Mouse (Mus musculus) heart, embryonic 15.5 days (tissue): ENCODE measurements at regions not wholly inside any gene's neighbourhood (a gene's known extent, or its start where the extent isn't known, plus 50 kb on each side); places are given as distances from the start of the nearest gene placed in this dataset.

Experiments used
- ATAC-seq: fragments of 200-750 bp; cut with Nextera tagmentation; replicated peaks from 2 replicates; pipeline ENCODE4 v1.8.0; 2017; ENCODE audit warnings: low read depth, moderate TSS enrichment; ENCODE audit not compliant: insufficient number of reproducible peaks, insufficient read depth, low FRiP score
- H3K27ac ChIP-seq: fragments of 300-500 bp; sonication (generic); 2 replicates; pipeline ENCODE4 v1.5.1; 2015; ENCODE audit warnings: mild to moderate bottlenecking, inconsistent platforms
- H3K27me3 ChIP-seq: fragments of 300-500 bp; sonication (generic); 2 replicates; pipeline ENCODE4 v1.6.1; 2015; ENCODE audit warnings: inconsistent platforms
- H3K36me3 ChIP-seq: fragments of 300-500 bp; sonication (generic); 2 replicates; pipeline ENCODE4 v1.6.1; 2015; ENCODE audit warnings: mild to moderate bottlenecking, inconsistent platforms
- H3K4me1 ChIP-seq: fragments of 300-500 bp; sonication (generic); replicated peaks from 2 replicates; pipeline ENCODE4 v1.6.1; 2015; ENCODE audit warnings: inconsistent platforms
- H3K4me2 ChIP-seq: fragments of 300-500 bp; sonication (generic); 2 replicates; pipeline ENCODE4 v1.6.1; 2015; ENCODE audit warnings: inconsistent platforms, mild to moderate bottlenecking, moderate library complexity
- H3K4me3 ChIP-seq: fragments of 300-500 bp; sonication (generic); 2 replicates; pipeline ENCODE4 v1.5.1; 2015; ENCODE audit warnings: mild to moderate bottlenecking, inconsistent platforms
- H3K9ac ChIP-seq: fragments of 300-500 bp; sonication (generic); 2 replicates; pipeline ENCODE4 v1.6.1; 2015; ENCODE audit warnings: mild to moderate bottlenecking, inconsistent platforms
- H3K9me3 ChIP-seq: fragments of 300-500 bp; sonication (generic); replicated peaks from 2 replicates; pipeline ENCODE4 v1.6.1; 2016; ENCODE audit warnings: inconsistent platforms
- WGBS: fragments of 180-500 bp; shearing (Covaris S2); methylation state at CpG from one replicate; pipeline ENCODE4 v1.1.7; 2015; ENCODE audit warnings: mixed read lengths; 5-methylcytosine and 5-hydroxymethylcytosine counted together

GRCm38 (mm10) chr14:76724395-76724794 lies 167.7 kb upstream of the Serp2 start:
- H3K27ac ChIP-seq = no peak overlapping the region
- no peak overlapping the region for H3K4me3 ChIP-seq
- no peaks in the 10 kb centered on the region; the same call in 1 of the 2 replicates for H3K4me1 ChIP-seq
- H3K27me3 ChIP-seq = no peaks in the 10 kb centered on the region
- H3K9ac ChIP-seq = no peak overlapping the region
- 77% methylated on average over 8 of the region's 8 CpGs for WGBS
- H3K4me2 ChIP-seq = no peak overlapping the region
- no peak for ATAC-seq
- no peaks in the 10 kb centered on the region for H3K36me3 ChIP-seq
- no peaks in the 10 kb centered on the region for H3K9me3 ChIP-seq

GRCm38 (mm10) chr14:76723551-76723950 lies 166.9 kb upstream of the Serp2 start:
- no peak overlapping the region for H3K9ac ChIP-seq
- H3K4me3 ChIP-seq = no peak overlapping the region
- no peak overlapping the region for H3K27ac ChIP-seq
- H3K27me3 ChIP-seq = no peaks in the 10 kb centered on the region
- H3K36me3 ChIP-seq = no peaks in the 10 kb centered on the region
- no peak for ATAC-seq
- H3K4me1 ChIP-seq = no peaks in the 10 kb centered on the region; the same call in 1 of the 2 replicates
- H3K9me3 ChIP-seq = no peaks in the 10 kb centered on the region
- no peak overlapping the region for H3K4me2 ChIP-seq
- WGBS = 65% methylated on average over 4 of the region's 4 CpGs

GRCm38 (mm10) chr14:76722297-76722696 lies 165.6 kb upstream of the Serp2 start:
- no peaks in the 10 kb centered on the region for H3K36me3 ChIP-seq
- H3K4me1 ChIP-seq = no peaks in the 10 kb centered on the region; the same call in 1 of the 2 replicates
- H3K27ac ChIP-seq = no peak overlapping the region
- H3K9ac ChIP-seq = no peak overlapping the region
- H3K4me3 ChIP-seq = no peak overlapping the region
- H3K27me3 ChIP-seq = no peaks in the 10 kb centered on the region
- no peaks in the 10 kb centered on the region for H3K9me3 ChIP-seq
- no peak for ATAC-seq
- H3K4me2 ChIP-seq = no peak overlapping the region
- 90% methylated on average over 5 of the region's 5 CpGs for WGBS

DNA sequence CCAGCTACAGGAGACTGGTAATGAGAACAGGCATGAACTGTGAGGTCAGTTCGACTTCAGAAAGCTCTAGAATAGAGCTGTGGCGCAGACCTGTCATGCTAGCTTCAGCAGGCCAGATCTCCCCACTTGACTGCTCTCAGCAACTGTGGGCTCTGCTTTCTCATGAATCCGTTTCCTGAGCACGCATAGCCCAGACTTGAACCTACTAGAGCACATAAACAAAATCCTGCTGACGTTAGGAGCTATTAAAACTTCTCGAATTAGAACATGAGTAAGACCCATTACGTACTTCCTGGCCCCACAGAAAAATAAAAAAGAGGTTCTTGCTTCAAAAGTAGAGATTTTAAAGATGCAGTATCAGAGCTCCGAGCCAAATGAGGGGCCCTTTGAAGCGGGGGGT lies 165.1 kb upstream of the Serp2 start:
- Histone ChIP-seq H3K9me3 (no peaks in the 10 kb centered on the region), H3K9ac (no peak overlapping the region), H3K4me3 (no peak overlapping the region), H3K27ac (no peak overlapping the region), H3K36me3 (no peaks in the 10 kb centered on the region), H3K4me1 (no peaks in the 10 kb centered on the region; the same call in 1 of the 2 replicates), H3K4me2 (no peak overlapping the region), H3K27me3 (no peaks in the 10 kb centered on the region)
- no peak for ATAC-seq
- WGBS = 70% methylated on average over 9 of the region's 9 CpGs

- no peak overlapping the region for H3K9ac ChIP-seq
- H3K4me3 ChIP-seq = no peak overlapping the region
- 89% methylated on average over 3 of the region's 3 CpGs for WGBS
- ATAC-seq = no peak
- H3K4me2 ChIP-seq = no peak overlapping the region
- peaks cover 16% of the 10 kb centered on the region for H3K4me1 ChIP-seq
- H3K9me3 ChIP-seq = no peaks in the 10 kb centered on the region
- H3K36me3 ChIP-seq = no peaks in the 10 kb centered on the region
- H3K27ac ChIP-seq = no peak overlapping the region
- H3K27me3 ChIP-seq = no peaks in the 10 kb centered on the region
Measured at GRCm38 (mm10) chr14:76717081-76717480, 160.4 kb upstream of the Serp2 start.

GRCm38 (mm10) chr14:76714727-76715126 lies 158.0 kb upstream of the Serp2 start:
- ATAC-seq = peak; percentile 39; the same call in 1 of the 2 replicates
- no peaks in the 10 kb centered on the region for H3K27me3 ChIP-seq
- H3K27ac ChIP-seq = peak overlapping the region; percentile 39
- H3K4me2 ChIP-seq = no peak overlapping the region
- H3K36me3 ChIP-seq = no peaks in the 10 kb centered on the region
- H3K9me3 ChIP-seq = no peaks in the 10 kb centered on the region
- no peak overlapping the region for H3K4me3 ChIP-seq
- H3K4me1 ChIP-seq = peaks cover 16% of the 10 kb centered on the region
- H3K9ac ChIP-seq = no peak overlapping the region
- 36% methylated on average over 4 of the region's 4 CpGs for WGBS

GRCm38 (mm10) chr14:76713946-76714345 lies 157.3 kb upstream of the Serp2 start:
- H3K27ac ChIP-seq = 0 out of 2 replicates have a peak overlapping the region, but pooled peaks have one; percentile 39
- no peak; the same call in 1 of the 2 replicates for ATAC-seq
- no peaks in the 10 kb centered on the region for H3K27me3 ChIP-seq
- no peaks in the 10 kb centered on the region for H3K9me3 ChIP-seq
- no peak overlapping the region for H3K4me3 ChIP-seq
- WGBS = 28% methylated on average over 7 of the region's 7 CpGs
- H3K9ac ChIP-seq = no peak overlapping the region
- no peak overlapping the region for H3K4me2 ChIP-seq
- peaks cover 24% of the 10 kb centered on the region for H3K4me1 ChIP-seq
- no peaks in the 10 kb centered on the region for H3K36me3 ChIP-seq

GRCm38 (mm10) chr14:76708728-76709127 lies 152.0 kb upstream of the Serp2 start:
- Histone ChIP-seq H3K4me1 (peaks cover 12% of the 10 kb centered on the region), H3K4me3 (no peak overlapping the region), H3K9me3 (no peaks in the 10 kb centered on the region), H3K27ac (peak overlapping the region; percentile 32; the same call in 1 of the 2 replicates), H3K27me3 (no peaks in the 10 kb centered on the region), H3K4me2 (no peak overlapping the region), H3K9ac (no peak overlapping the region), H3K36me3 (no peaks in the 10 kb centered on the region)
- 60% methylated on average over 11 of the region's 11 CpGs for WGBS
- ATAC-seq = no peak

GRCm38 (mm10) chr14:76703373-76703764 lies 146.7 kb upstream of the Serp2 start:
- H3K36me3 ChIP-seq = no peaks in the 10 kb centered on the region
- no peaks in the 10 kb centered on the region for H3K9me3 ChIP-seq
- ATAC-seq = no peak
- H3K4me1 ChIP-seq = peaks cover 39% of the 10 kb centered on the region
- no peak overlapping the region for H3K9ac ChIP-seq
- H3K27ac ChIP-seq = peak overlapping the region; percentile 83; the same call in 1 of the 2 replicates
- H3K4me2 ChIP-seq = no peak overlapping the region
- no peaks in the 10 kb centered on the region for H3K27me3 ChIP-seq
- no peak overlapping the region for H3K4me3 ChIP-seq
- WGBS = 73% methylated on average over 7 of the region's 7 CpGs

- ATAC-seq = 0 out of 2 replicates have a peak, but pooled peaks have one; percentile 23
- 41% methylated on average over 8 of the region's 8 CpGs for WGBS
- Histone ChIP-seq H3K36me3 (no peaks in the 10 kb centered on the region), H3K27me3 (no peaks in the 10 kb centered on the region), H3K4me1 (peaks cover 44% of the 10 kb centered on the region), H3K9ac (no peak overlapping the region), H3K27ac (peak overlapping the region; percentile 83), H3K9me3 (no peaks in the 10 kb centered on the region), H3K4me2 (no peak overlapping the region), H3K4me3 (no peak overlapping the region)
Measured at GRCm38 (mm10) chr14:76702709-76703372, 146.2 kb upstream of the Serp2 start.

DNA sequence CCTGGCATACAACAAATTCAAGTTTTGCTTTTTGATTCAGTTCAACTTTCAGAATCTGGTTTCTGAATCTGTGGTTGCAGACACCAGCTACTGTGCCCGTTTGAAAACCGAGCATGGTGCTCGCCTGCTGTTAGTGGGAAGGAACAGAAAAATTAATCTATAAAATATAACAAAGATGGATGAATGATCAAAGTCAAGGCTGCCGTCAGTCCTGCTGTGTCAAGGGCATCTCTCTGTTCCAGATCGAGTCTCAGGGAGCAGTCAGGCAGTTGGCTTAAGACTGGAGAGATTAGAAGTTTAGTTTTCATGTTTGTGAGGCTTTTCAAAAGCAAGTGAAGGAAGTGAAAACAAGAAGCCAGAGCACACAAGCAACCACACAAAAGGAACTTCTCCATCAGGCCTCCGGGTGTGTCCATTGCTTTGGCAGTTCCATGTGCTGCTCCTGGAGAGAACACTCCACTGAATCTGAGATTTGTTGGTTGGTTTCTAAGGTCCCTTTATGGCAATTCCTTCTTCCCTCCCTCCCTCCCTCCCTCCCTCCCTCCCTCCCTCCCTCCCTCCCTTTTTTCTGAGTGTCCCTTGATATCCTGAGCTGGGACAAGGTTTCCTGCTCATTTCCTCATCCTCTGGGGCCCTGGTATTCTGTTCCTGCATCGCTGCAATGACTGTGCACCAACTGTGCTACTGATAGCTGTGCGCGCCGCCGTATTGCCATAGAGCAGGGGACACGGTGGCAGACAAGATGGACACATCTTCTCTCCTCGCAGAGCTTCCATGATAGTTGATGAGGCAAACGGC lies 145.4 kb upstream of the Serp2 start:
- Histone ChIP-seq H3K4me2 (no peak overlapping the region), H3K4me1 (peaks cover 44% of the 10 kb centered on the region)

More for the DNA sequence above, 145.4 kb upstream of the Serp2 start:
- 46% methylated on average over 14 of the region's 14 CpGs for WGBS
- Histone ChIP-seq H3K27ac (peak overlapping the region; percentile 83), H3K27me3 (no peaks in the 10 kb centered on the region), H3K9me3 (no peaks in the 10 kb centered on the region), H3K36me3 (no peaks in the 10 kb centered on the region), H3K9ac (no peak overlapping the region), H3K4me3 (no peak overlapping the region)
- ATAC-seq = 0 out of 2 replicates have a peak, but pooled peaks have one; percentile 1
